Mouse (Mus musculus) limb, embryonic 15.5 days (tissue): ENCODE results near the gene Cpt1c. TPM values are rescaled to one million over a fixed set of nuclear protein-coding genes. Genes with fewer than 3 reads are reported as not detected.

Source experiments
- ATAC-seq: fragments of 200-750 bp; cut with Nextera tagmentation; 2 replicates; pipeline ENCODE4 v1.8.0; 2017; ENCODE audit warnings: low read depth, moderate TSS enrichment; ENCODE audit not compliant: insufficient number of reproducible peaks, low FRiP score, low TSS enrichment
- H3K27ac ChIP-seq: fragments of 300-500 bp; sonication (generic); 2 replicates; pipeline ENCODE4 v1.5.1; 2015; ENCODE audit warnings: moderate library complexity, mild to moderate bottlenecking, inconsistent platforms
- H3K27me3 ChIP-seq: fragments of 300-500 bp; sonication (generic); 2 replicates; pipeline ENCODE4 v1.6.1; 2015; ENCODE audit warnings: inconsistent platforms
- H3K36me3 ChIP-seq: fragments of 300-500 bp; sonication (generic); 2 replicates; pipeline ENCODE4 v1.6.1; 2015; ENCODE audit warnings: inconsistent platforms
- H3K4me1 ChIP-seq: fragments of 300-500 bp; sonication (generic); 2 replicates; pipeline ENCODE4 v1.6.1; 2015; ENCODE audit warnings: inconsistent platforms
- H3K4me2 ChIP-seq: fragments of 300-500 bp; sonication (generic); 2 replicates; pipeline ENCODE4 v1.6.1; 2015; ENCODE audit warnings: mild to moderate bottlenecking, inconsistent platforms
- H3K4me3 ChIP-seq: fragments of 300-500 bp; sonication (generic); 2 replicates; pipeline ENCODE4 v1.5.1; 2015; ENCODE audit warnings: mild to moderate bottlenecking, inconsistent platforms
- H3K9ac ChIP-seq: fragments of 300-500 bp; sonication (generic); 2 replicates; pipeline ENCODE4 v1.6.1; 2015; ENCODE audit warnings: inconsistent platforms
- H3K9me3 ChIP-seq: fragments of 300-500 bp; sonication (generic); 2 replicates; pipeline ENCODE4 v1.6.1; 2016; ENCODE audit warnings: inconsistent platforms
- WGBS: fragments of 180-500 bp; shearing (Covaris S2); methylation state at CpG from one replicate; pipeline ENCODE4 v1.1.7; 2015; 5-methylcytosine and 5-hydroxymethylcytosine counted together
- polyA plus RNA-seq: library from polyadenylated mRNA; unstranded; fragments of >200 nt; fragmentation: Nextera tagmentation; extraction: Ambion mirVana; gene quantifications from 2 replicates; pipeline ENCODE4 v1.2.1, GENCODE M21; 2015

The Cpt1c gene
- polyA plus RNA-seq, 1 experiment from 2014 or later = 28.3 TPM

GRCm38 (mm10) chr7:45012824-45013223 lies 38.2 kb upstream of the Cpt1c start:
- Histone ChIP-seq H3K27ac (no peak overlapping the region), H3K4me3 (no peak overlapping the region), H3K9me3 (no peaks in the 10 kb centered on the region), H3K27me3 (no peaks in the 10 kb centered on the region), H3K9ac (no peak overlapping the region), H3K4me2 (no peak overlapping the region), H3K4me1 (peaks cover 17% of the 10 kb centered on the region), H3K36me3 (peaks cover 62% of the 10 kb centered on the region)
- 74% methylated on average over 4 of the region's 4 CpGs for WGBS
- ATAC-seq = no peak

GRCm38 (mm10) chr7:45012011-45012410 lies 37.4 kb upstream of the Cpt1c start:
- no peak overlapping the region for H3K4me3 ChIP-seq
- H3K9ac ChIP-seq = no peak overlapping the region
- WGBS = 96% methylated on average over 6 of the region's 6 CpGs
- no peak for ATAC-seq
- no peaks in the 10 kb centered on the region for H3K27me3 ChIP-seq
- H3K9me3 ChIP-seq = no peaks in the 10 kb centered on the region
- H3K4me1 ChIP-seq = peaks cover 17% of the 10 kb centered on the region
- no peak overlapping the region for H3K27ac ChIP-seq
- peaks cover 70% of the 10 kb centered on the region for H3K36me3 ChIP-seq
- no peak overlapping the region for H3K4me2 ChIP-seq

- Histone ChIP-seq H3K4me1 (0 out of 2 replicates have a peak, but pooled peaks cover 9% of the 10 kb centered on the region), H3K4me2 (no peak overlapping the region), H3K9me3 (no peaks in the 10 kb centered on the region), H3K27ac (no peak overlapping the region), H3K9ac (no peak overlapping the region), H3K27me3 (no peaks in the 10 kb centered on the region), H3K36me3 (peaks cover 98% of the 10 kb centered on the region), H3K4me3 (no peak overlapping the region)
- ATAC-seq = no peak
- 97% methylated on average over 19 of the region's 19 CpGs for WGBS
Measured at GRCm38 (mm10) chr7:45008411-45008810, 33.8 kb upstream of the Cpt1c start.

- H3K36me3 ChIP-seq = peaks cover 98% of the 10 kb centered on the region
- 94% methylated on average over 30 of the region's 30 CpGs for WGBS
- ATAC-seq = no peak
Measured at GRCm38 (mm10) chr7:45007846-45008245, 33.2 kb upstream of the Cpt1c start.

GRCm38 (mm10) chr7:45007141-45007540 lies 32.5 kb upstream of the Cpt1c start:
- Histone ChIP-seq H3K9me3 (no peaks in the 10 kb centered on the region), H3K9ac (no peak overlapping the region), H3K4me1 (0 out of 2 replicates have a peak, but pooled peaks cover 4% of the 10 kb centered on the region), H3K4me3 (no peak overlapping the region), H3K27me3 (no peaks in the 10 kb centered on the region), H3K27ac (no peak overlapping the region), H3K36me3 (peaks cover 98% of the 10 kb centered on the region), H3K4me2 (no peak overlapping the region)
- 96% methylated on average over 29 of the region's 29 CpGs for WGBS
- no peak for ATAC-seq

More at GRCm38 (mm10) chr7:45007846-45008245, 33.2 kb upstream of the Cpt1c start:
- Histone ChIP-seq H3K4me1 (0 out of 2 replicates have a peak, but pooled peaks cover 4% of the 10 kb centered on the region), H3K9ac (no peak overlapping the region), H3K27ac (no peak overlapping the region), H3K27me3 (no peaks in the 10 kb centered on the region), H3K4me3 (no peak overlapping the region), H3K9me3 (no peaks in the 10 kb centered on the region), H3K4me2 (no peak overlapping the region)

GRCm38 (mm10) chr7:45006503-45006902 lies 31.9 kb upstream of the Cpt1c start:
- Histone ChIP-seq H3K27me3 (no peaks in the 10 kb centered on the region), H3K4me3 (no peak overlapping the region), H3K27ac (no peak overlapping the region), H3K36me3 (peaks cover 98% of the 10 kb centered on the region), H3K9me3 (no peaks in the 10 kb centered on the region), H3K4me1 (0 out of 2 replicates have a peak, but pooled peaks cover 4% of the 10 kb centered on the region), H3K4me2 (no peak overlapping the region), H3K9ac (0 out of 2 replicates have a peak overlapping the region, but pooled peaks have one; percentile 10)
- no peak for ATAC-seq
- 93% methylated on average over 12 of the region's 12 CpGs for WGBS

- WGBS = 86% methylated on average over 6 of the region's 6 CpGs
- no peak for ATAC-seq
Measured at GRCm38 (mm10) chr7:45005321-45005992, 30.8 kb upstream of the Cpt1c start.

GRCm38 (mm10) chr7:45004546-45004945 lies 29.9 kb upstream of the Cpt1c start:
- Histone ChIP-seq H3K27me3 (no peaks in the 10 kb centered on the region), H3K36me3 (peaks cover 98% of the 10 kb centered on the region), H3K4me2 (no peak overlapping the region), H3K9me3 (no peaks in the 10 kb centered on the region), H3K4me3 (no peak overlapping the region), H3K4me1 (peaks cover 16% of the 10 kb centered on the region), H3K9ac (no peak overlapping the region), H3K27ac (0 out of 2 replicates have a peak overlapping the region, but pooled peaks have one; percentile 29)
- ATAC-seq = no peak
- 31% methylated on average over 3 of the region's 3 CpGs for WGBS

More at GRCm38 (mm10) chr7:45005321-45005992, 30.8 kb upstream of the Cpt1c start:
- H3K4me1 ChIP-seq = peaks cover 8% of the 10 kb centered on the region; the same call in 1 of the 2 replicates
- H3K27ac ChIP-seq = no peak overlapping the region
- no peak overlapping the region for H3K4me3 ChIP-seq
- H3K36me3 ChIP-seq = peaks cover 98% of the 10 kb centered on the region
- no peak overlapping the region for H3K9ac ChIP-seq
- no peaks in the 10 kb centered on the region for H3K27me3 ChIP-seq
- H3K4me2 ChIP-seq = no peak overlapping the region
- no peaks in the 10 kb centered on the region for H3K9me3 ChIP-seq

GRCm38 (mm10) chr7:45002440-45002839 lies 27.8 kb upstream of the Cpt1c start:
- no peaks in the 10 kb centered on the region for H3K27me3 ChIP-seq
- peaks cover 25% of the 10 kb centered on the region for H3K4me1 ChIP-seq
- H3K36me3 ChIP-seq = peaks cover 78% of the 10 kb centered on the region
- no peaks in the 10 kb centered on the region for H3K9me3 ChIP-seq
- no peak overlapping the region for H3K27ac ChIP-seq
- no peak for ATAC-seq
- 81% methylated on average over 7 of the region's 7 CpGs for WGBS
- no peak overlapping the region for H3K9ac ChIP-seq
- H3K4me2 ChIP-seq = no peak overlapping the region
- no peak overlapping the region for H3K4me3 ChIP-seq

- no peak for ATAC-seq
- H3K27ac ChIP-seq = peak overlapping the region; percentile 14; the same call in 1 of the 2 replicates
- peaks cover 63% of the 10 kb centered on the region for H3K36me3 ChIP-seq
- no peak overlapping the region for H3K4me3 ChIP-seq
- no peaks in the 10 kb centered on the region for H3K27me3 ChIP-seq
- 80% methylated on average over 21 of the region's 21 CpGs for whole genome bisulfite sequencing
- H3K4me1 ChIP-seq = peaks cover 37% of the 10 kb centered on the region
- no peak overlapping the region for H3K9ac ChIP-seq
- H3K9me3 ChIP-seq = no peaks in the 10 kb centered on the region
- no peak overlapping the region for H3K4me2 ChIP-seq
Measured at GRCm38 (mm10) chr7:45000539-45001114, 26.0 kb upstream of the Cpt1c start.

GRCm38 (mm10) chr7:44999753-45000152 lies 25.1 kb upstream of the Cpt1c start:
- Histone ChIP-seq H3K4me2 (no peak overlapping the region), H3K27ac (no peak overlapping the region), H3K36me3 (peaks cover 63% of the 10 kb centered on the region), H3K9me3 (no peaks in the 10 kb centered on the region), H3K9ac (no peak overlapping the region), H3K4me1 (peaks cover 33% of the 10 kb centered on the region), H3K4me3 (no peak overlapping the region), H3K27me3 (no peaks in the 10 kb centered on the region)
- 69% methylated on average over 11 of the region's 11 CpGs for WGBS
- no peak for ATAC-seq

GRCm38 (mm10) chr7:44998501-44998955 lies 23.9 kb upstream of the Cpt1c start, which contains the start of gene Bcl2l12:
TSS of gene Bcl2l12 (minus strand) at chr7:44998712.
- Histone ChIP-seq H3K4me1 (peaks cover 33% of the 10 kb centered on the region), H3K27me3 (no peaks in the 10 kb centered on the region), H3K36me3 (peaks cover 65% of the 10 kb centered on the region), H3K9me3 (no peaks in the 10 kb centered on the region), H3K4me2 (peak within 1 kb of the TSS; percentile 86), H3K9ac (peak within 1 kb of the TSS; percentile 62), H3K4me3 (peak within 1 kb of the TSS; percentile 62), H3K27ac (peak within 1 kb of the TSS; percentile 92)
- 1% methylated on average over 18 of the region's 18 CpGs for WGBS
- ATAC-seq = no peak
